ENCODE assay signal across 24 mouse cellular contexts in the genomic region with DNA sequence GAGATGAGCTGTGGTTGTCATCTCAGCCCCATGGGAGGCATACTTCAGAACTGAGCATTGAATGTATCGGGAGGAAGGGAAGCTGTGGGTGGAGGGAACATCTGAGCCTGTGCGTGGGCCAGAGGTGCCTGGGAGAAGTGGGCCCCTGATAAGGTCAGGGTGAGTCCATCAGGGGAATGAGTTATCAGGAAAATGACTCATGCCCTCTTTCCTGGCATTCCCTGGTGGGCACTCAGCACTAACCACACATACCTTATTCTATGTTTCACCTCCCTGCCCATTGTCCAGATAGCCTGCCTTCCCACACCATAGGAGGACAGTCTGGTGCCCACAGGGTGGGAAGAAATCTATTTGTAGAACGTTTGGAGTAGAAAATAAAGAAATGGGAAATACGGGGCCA.
"Had no signal": no experiment of that assay in that cellular context is flagged by ENCODE, and none has a peak within 500 bp of the region (broad histone marks: within the 10 kb centered on the region; RNA-seq: fewer than 3 reads in every experiment).

No protein-coding gene starts in this region.

- H3K4me3 ChIP-seq: gastrocnemius, adult 2 months; heart, embryonic 10.5 days; heart, embryonic 12.5 days; hindbrain, embryonic 10.5 days; hindbrain, embryonic 12.5 days; intestine, embryonic 15.5 days; layer of hippocampus, adult 2 months; left cerebral cortex, adult 2 months; limb, embryonic 10.5 days; limb, embryonic 12.5 days had no signal

- H3K36me3 ChIP-seq: heart, embryonic 10.5 days; heart, embryonic 12.5 days; hindbrain, embryonic 10.5 days; hindbrain, embryonic 12.5 days; intestine, embryonic 15.5 days; limb, embryonic 10.5 days; limb, embryonic 12.5 days had no signal

- H3K4me1 ChIP-seq: hindbrain, embryonic 10.5 days; intestine, embryonic 15.5 days; limb, embryonic 12.5 days had no signal

- ATAC-seq: hindbrain, embryonic 16.5 days; inflammation-experienced regulatory T-cells, adult 6 months; intestine, embryonic 15.5 days; intestine, postnatal 0 days had no signal

- H3K27me3 ChIP-seq: heart, embryonic 12.5 days; hindbrain, embryonic 12.5 days; intestine, embryonic 15.5 days had no signal

- H3K9me3 ChIP-seq: heart, embryonic 10.5 days; heart, embryonic 12.5 days; hindbrain, embryonic 10.5 days; hindbrain, embryonic 12.5 days; intestine, embryonic 15.5 days; limb, embryonic 10.5 days; limb, embryonic 12.5 days had no signal

- DNase-seq: gastrocnemius, adult 2 months; gastrocnemius, postnatal 10 days; gastrocnemius, postnatal 25 days; heart, adult 18-20 months; heart, postnatal 10 days; heart, postnatal 4 days; kidney, adult 18-20 months; kidney, adult 8-10 months; kidney, postnatal 10 days; kidney, postnatal 25 days; kidney, postnatal 4 days; liver had no signal
